Mouse (Mus musculus) brown adipose tissue, adult 24 weeks (tissue): Measurements from ENCODE around the gene Zfp580. TPM values are rescaled to one million over a fixed set of nuclear protein-coding genes. Genes with fewer than 3 reads are reported as not detected.

ENCODE experiments used
- H3K27ac ChIP-seq: fragments of 200-500 bp; replicated peaks from 2 replicates; pipeline ENCODE4 v1.5.1; 2012; ENCODE audit warnings: low read depth, mild to moderate bottlenecking, low read length
- H3K4me1 ChIP-seq: fragments of 200-500 bp; 2 replicates; pipeline ENCODE4 v1.6.1; 2012; ENCODE audit warnings: low read length, mixed read lengths; ENCODE audit not compliant: control insufficient read depth, insufficient read depth, insufficient read length
- H3K4me3 ChIP-seq: fragments of 200-500 bp; 2 replicates; pipeline ENCODE4 v1.5.1; 2012; ENCODE audit warnings: low read depth, mild to moderate bottlenecking, low read length, moderate library complexity; ENCODE audit not compliant: insufficient read depth
- polyA plus RNA-seq: library from polyadenylated mRNA; stranded (reverse); fragments of >200 nt; gene quantifications from 2 replicates; pipeline ENCODE4 v1.2.4, GENCODE M21; 2012; ENCODE audit not compliant: missing spikeins, insufficient read depth, insufficient read length

Zfp580 gene
- polyA plus RNA-seq, 1 experiment: 4.4 TPM

DNA sequence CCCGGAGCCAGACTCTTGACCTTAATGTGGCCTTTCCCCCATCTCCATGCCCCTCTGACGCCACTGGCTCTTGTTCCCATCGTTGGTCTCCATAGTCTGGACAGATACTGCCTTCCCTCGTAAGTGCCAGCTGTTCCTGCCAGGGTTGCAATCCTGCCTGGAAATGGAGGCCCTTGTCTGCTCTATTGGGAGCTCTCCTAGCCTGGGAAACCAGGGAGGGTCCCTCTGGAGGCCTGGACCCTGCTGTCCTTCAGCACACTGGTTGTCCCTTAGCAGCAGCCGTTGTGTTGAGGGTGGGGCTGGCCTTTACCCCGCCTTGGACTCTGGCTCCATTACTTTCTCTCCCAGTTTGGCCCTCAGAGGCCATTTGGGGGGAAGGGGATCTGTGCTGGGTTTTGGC is 41.0 kb downstream of the Zfp580 start:
- Histone ChIP-seq H3K4me3 (no peak overlapping the region), H3K4me1 (0 out of 2 replicates have a peak, but pooled peaks cover 5% of the 10 kb centered on the region), H3K27ac (no peak overlapping the region)

DNA sequence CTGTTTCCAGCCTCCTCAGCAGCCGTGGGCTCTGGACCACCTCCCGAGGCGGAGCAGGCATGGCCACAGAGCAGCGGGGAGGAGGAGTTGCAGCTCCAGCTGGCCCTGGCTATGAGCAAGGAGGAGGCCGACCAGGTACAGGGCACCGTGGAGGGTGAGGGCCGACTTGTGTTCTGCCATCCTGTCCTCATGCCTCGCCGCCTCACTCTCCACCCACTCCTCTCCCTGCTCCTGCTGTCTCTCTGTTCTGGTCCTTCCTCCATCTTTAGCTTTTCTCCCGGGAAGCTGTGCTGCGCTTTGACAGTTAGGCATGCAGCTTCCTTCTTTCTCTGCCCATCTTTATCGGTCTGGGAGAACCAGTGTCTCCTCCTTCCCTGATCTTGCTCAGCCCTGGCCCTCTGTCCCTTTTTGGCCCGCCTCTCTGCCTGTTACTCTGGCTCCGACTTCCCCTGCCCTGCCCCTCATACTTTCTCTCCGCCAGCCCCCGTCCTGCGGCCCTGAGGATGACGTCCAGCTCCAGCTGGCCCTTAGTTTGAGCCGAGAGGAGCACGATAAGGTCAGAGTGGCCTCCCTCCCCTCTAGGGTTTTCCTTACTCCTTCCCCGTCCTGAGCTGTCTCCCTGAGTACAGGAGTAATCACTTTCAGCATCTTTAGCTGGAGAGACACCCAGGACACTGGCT is 41.6 kb downstream of the Zfp580 start:
- Histone ChIP-seq H3K4me1 (0 out of 2 replicates have a peak, but pooled peaks cover 5% of the 10 kb centered on the region), H3K4me3 (no peak overlapping the region), H3K27ac (no peak overlapping the region)

- Histone ChIP-seq H3K27ac (no peak overlapping the region), H3K4me3 (no peak overlapping the region), H3K4me1 (no peaks in the 10 kb centered on the region)
These were observed 47.4 kb downstream of the Zfp580 start for GRCm38 (mm10) chr7:5098769-5099168.

DNA sequence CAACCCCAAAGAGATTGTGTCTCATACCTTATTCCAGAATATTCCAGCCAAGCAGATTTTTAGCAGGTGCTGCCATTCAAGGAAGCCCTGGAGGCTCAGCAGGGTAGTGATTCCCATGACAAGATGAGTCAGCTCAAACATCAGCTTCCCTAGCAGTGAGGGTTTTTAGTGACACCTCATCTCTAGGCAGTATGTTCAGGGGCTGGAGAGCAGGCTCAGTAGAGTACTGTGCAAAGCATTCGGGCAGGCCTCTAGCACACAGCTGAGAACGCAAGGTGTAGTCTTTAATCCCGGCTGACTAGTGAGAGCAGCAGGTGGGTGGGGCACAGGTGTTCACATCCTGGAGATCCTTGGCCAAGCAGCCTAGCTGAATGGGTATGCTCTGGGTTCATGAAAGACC is 48.5 kb downstream of the Zfp580 start:
- Histone ChIP-seq H3K4me1 (no peaks in the 10 kb centered on the region), H3K27ac (no peak overlapping the region), H3K4me3 (no peak overlapping the region)

GRCm38 (mm10) chr7:5101066-5101663 is 49.8 kb downstream of the Zfp580 start:
- 0 out of 2 replicates have a peak overlapping the region, but pooled peaks have one; percentile 23 for H3K27ac ChIP-seq
- no peaks in the 10 kb centered on the region for H3K4me1 ChIP-seq
- no peak overlapping the region for H3K4me3 ChIP-seq

- Histone ChIP-seq H3K4me3 (no peak overlapping the region), H3K4me1 (no peaks in the 10 kb centered on the region), H3K27ac (no peak overlapping the region)
These were observed 51.2 kb downstream of the Zfp580 start for GRCm38 (mm10) chr7:5102564-5102963.

Other genes with a start within 250 kb of the Zfp580 start
- 64.5 and 67.8 TPM in 2 replicates for gene Ube2s, start 238.9 kb upstream of the Zfp580 start, polyA plus RNA-seq
- 0.40 and 0.42 TPM in 2 replicates for gene Shisa7, start 206.8 kb upstream of the Zfp580 start, polyA plus RNA-seq
- 19.1 and 36.2 TPM in 2 replicates for gene Isoc2b, start 181.3 kb upstream of the Zfp580 start, polyA plus RNA-seq
- gene Isoc2a, start 174.4 kb upstream of the Zfp580 start, polyA plus RNA-seq: 55.3 and 59.3 TPM in 2 replicates
- gene Gm36210, start 145.0 kb upstream of the Zfp580 start, polyA plus RNA-seq: not detected in 2 replicates
- 3.2 and 3.4 TPM in 2 replicates for gene Zfp628, start 136.3 kb upstream of the Zfp580 start, polyA plus RNA-seq
- gene Nat14, start 129.5 kb upstream of the Zfp580 start, polyA plus RNA-seq: 1.8 TPM in 1 of 2 replicates, not detected in the other
- 4.9 and 5.5 TPM in 2 replicates for gene Ssc5d, start 125.8 kb upstream of the Zfp580 start, polyA plus RNA-seq
- gene Sbk2, start 87.1 kb upstream of the Zfp580 start, polyA plus RNA-seq: 5.4 and 8.1 TPM in 2 replicates
- gene Sbk3, start 80.4 kb upstream of the Zfp580 start, polyA plus RNA-seq: 0.75 TPM in 1 of 2 replicates, not detected in the other
- 5.3 and 6.3 TPM in 2 replicates for gene Zfp579, start 55.4 kb upstream of the Zfp580 start, polyA plus RNA-seq
- 12.4 and 19.4 TPM in 2 replicates for gene Zfp524, start 37.1 kb upstream of the Zfp580 start, polyA plus RNA-seq
- gene Fiz1, start 36.8 kb upstream of the Zfp580 start, polyA plus RNA-seq: 10.5 and 11.9 TPM in 2 replicates
- not detected in 2 replicates for gene Gm44973, start 36.0 kb upstream of the Zfp580 start, polyA plus RNA-seq
- gene Zfp865, start 31.2 kb upstream of the Zfp580 start, polyA plus RNA-seq: 7.5 and 10.9 TPM in 2 replicates
- not detected in 2 replicates for gene Ccdc106, start 31.0 kb upstream of the Zfp580 start, polyA plus RNA-seq
- gene 4632433K11Rik, start 17.4 kb upstream of the Zfp580 start, polyA plus RNA-seq: not detected in 2 replicates
- gene Zfp784, start 13.1 kb upstream of the Zfp580 start, polyA plus RNA-seq: 1.2 and 1.9 TPM in 2 replicates
- 44.6 and 58.8 TPM in 2 replicates for gene U2af2, start 10.6 kb downstream of the Zfp580 start, polyA plus RNA-seq
- gene Epn1, start 28.7 kb downstream of the Zfp580 start, polyA plus RNA-seq: 66.5 and 69.5 TPM in 2 replicates
- gene Rfpl4, start 65.4 kb downstream of the Zfp580 start, polyA plus RNA-seq: not detected in 2 replicates
- 7.6 and 8.1 TPM in 2 replicates for gene Rasl2-9, start 74.4 kb downstream of the Zfp580 start, polyA plus RNA-seq
- gene Vmn1r55, start 98.1 kb downstream of the Zfp580 start, polyA plus RNA-seq: not detected in 2 replicates
- not detected in 2 replicates for gene Vmn1r56, start 145.2 kb downstream of the Zfp580 start, polyA plus RNA-seq
- not detected in 2 replicates for gene Vmn1r57, start 167.0 kb downstream of the Zfp580 start, polyA plus RNA-seq